Mouse (Mus musculus) thymus, adult 2 months (tissue): ENCODE measurements around the gene Fbxw19. TPM values are rescaled to one million over a fixed set of nuclear protein-coding genes. Genes with fewer than 3 reads are reported as not detected.
"Not testable (repeated sequence)": the region's sequence is repeated elsewhere in the genome, so short reads cannot be mapped to it uniquely, and the experiment has no call there.

Experiments
- DNase-seq: peaks from one replicate; pipeline ENCODE4 v3.0.0; 2021
- H3K27ac ChIP-seq: fragments of 200-500 bp; 2 replicates; pipeline ENCODE4 v1.5.1; 2012; ENCODE audit warnings: low read length, control low read depth; ENCODE audit not compliant: control insufficient read depth, insufficient read depth
- H3K27me3 ChIP-seq: fragments of 200-500 bp; 2 replicates; pipeline ENCODE4 v1.6.1; 2012; ENCODE audit warnings: mild to moderate bottlenecking, low read length, moderate library complexity, mixed read lengths; ENCODE audit not compliant: control insufficient read depth, insufficient read depth
- H3K36me3 ChIP-seq: fragments of 200-500 bp; 2 replicates; pipeline ENCODE4 v1.6.1; 2012; ENCODE audit warnings: mild to moderate bottlenecking, low read length, moderate library complexity; ENCODE audit not compliant: control insufficient read depth, insufficient read depth
- H3K4me1 ChIP-seq: fragments of 200-500 bp; replicated peaks from 2 replicates; pipeline ENCODE4 v1.6.1; 2012; ENCODE audit warnings: low read length; ENCODE audit not compliant: control insufficient read depth, insufficient read depth
- H3K4me3 ChIP-seq: fragments of 200-500 bp; 2 replicates; pipeline ENCODE4 v1.5.1; 2012; ENCODE audit warnings: mild to moderate bottlenecking, low read length, control low read depth, moderate library complexity; ENCODE audit not compliant: control insufficient read depth, insufficient read depth
- CTCF ChIP-seq: fragments of 200-500 bp; IDR thresholded peaks from 2 replicates; pipeline ENCODE4 v1.5.1; 2012; ENCODE audit warnings: mild to moderate bottlenecking, control low read depth, low read length, moderate library complexity, borderline replicate concordance; ENCODE audit not compliant: control insufficient read depth, poor library complexity, insufficient read depth; ENCODE audit errors: extremely low read depth
- POLR2A ChIP-seq: fragments of 200-500 bp; IDR thresholded peaks from 2 replicates; pipeline ENCODE4 v1.6.1; 2012; ENCODE audit warnings: mild to moderate bottlenecking, low read length, control low read depth, moderate library complexity; ENCODE audit not compliant: control insufficient read depth, poor library complexity, insufficient read depth; ENCODE audit errors: extremely low read depth
- WGBS: fragments of 180-500 bp; shearing (Covaris S2); methylation state at CpG from one replicate; pipeline ENCODE4 v1.1.7; 2018; 5-methylcytosine and 5-hydroxymethylcytosine counted together
- polyA plus RNA-seq: library from polyadenylated mRNA; depleted of rRNA; stranded (reverse); fragments of >200 nt; gene quantifications from 2 replicates; pipeline ENCODE4 v1.2.3, GENCODE M21; 2012; rRNA removed

Fbxw19 gene
- not detected in 2 replicates for polyA plus RNA-seq

GRCm38 (mm10) chr9:109495775-109496174, at the start of gene Fbxw19:
TSS of gene Fbxw19 (minus strand) at chr9:109495875.
- WGBS: 80% methylated on average over 1 of the region's 1 CpGs
- H3K27ac ChIP-seq, H3K4me3 ChIP-seq, H3K27me3 ChIP-seq, H3K36me3 ChIP-seq, H3K4me1 ChIP-seq, DNase-seq: not testable (repeated sequence)

GRCm38 (mm10) chr9:109523385-109524064, 27.9 kb upstream of the Fbxw19 start:
- Histone ChIP-seq H3K27me3 (no peaks in the 10 kb centered on the region), H3K4me1 (no peaks in the 10 kb centered on the region), H3K36me3 (no peaks in the 10 kb centered on the region), H3K4me3 (no peak overlapping the region), H3K27ac (no peak overlapping the region)
- no peak for DNase-seq
- WGBS: 92% methylated on average over 5 of the region's 5 CpGs
- no peak for TF ChIP-seq CTCF
- no peak for TF ChIP-seq POLR2A

- TF ChIP-seq POLR2A (no peak), CTCF (no peak)
- Histone ChIP-seq H3K4me1 (no peaks in the 10 kb centered on the region), H3K27me3 (no peaks in the 10 kb centered on the region), H3K4me3 (no peak within 1 kb of the TSS), H3K27ac (no peak within 1 kb of the TSS), H3K36me3 (no peaks in the 10 kb centered on the region)
- DNase-seq: no peak
Measured at GRCm38 (mm10) chr9:109449040-109449439, 46.6 kb downstream of the Fbxw19 start, which contains the start of gene Fbxw16. TSS of gene Fbxw16 (minus strand) at chr9:109449140.

- Histone ChIP-seq H3K36me3 (no peaks in the 10 kb centered on the region), H3K4me1 (no peaks in the 10 kb centered on the region), H3K4me3 (no peak overlapping the region), H3K27me3 (no peaks in the 10 kb centered on the region), H3K27ac (no peak overlapping the region)
- DNase-seq: no peak
- 96% methylated on average over 1 of the region's 1 CpGs for WGBS
- no peak for TF ChIP-seq CTCF
Measured at GRCm38 (mm10) chr9:109432956-109433355, 62.7 kb downstream of the Fbxw19 start.

Other genes starting within 250 kb of the Fbxw19 start
- not detected in 2 replicates for gene Fbxw14, start 208.2 kb downstream of the Fbxw19 start, polyA plus RNA-seq
- gene Fbxw28, start 156.2 kb downstream of the Fbxw19 start, polyA plus RNA-seq: not detected in 2 replicates
- not detected in 2 replicates for gene Fbxw22, start 91.6 kb downstream of the Fbxw19 start, polyA plus RNA-seq
- gene Fbxw16, start 46.7 kb downstream of the Fbxw19 start, polyA plus RNA-seq: not detected in 2 replicates
- gene Fbxw15, start 72.4 kb upstream of the Fbxw19 start, polyA plus RNA-seq: not detected in 2 replicates
- gene Fbxw24, start 130.2 kb upstream of the Fbxw19 start, polyA plus RNA-seq: 0.08 TPM in 1 of 2 replicates, not detected in the other
- gene Fbxw25, start 168.8 kb upstream of the Fbxw19 start, polyA plus RNA-seq: not detected in 2 replicates
- gene Fbxw18, start 206.8 kb upstream of the Fbxw19 start, polyA plus RNA-seq: not detected in 2 replicates